Mouse (Mus musculus): ENCODE results near the gene Cacna1g.

The Cacna1g gene

GRCm38 (mm10) chr11:94473707-94474543 lies at the start of gene Cacna1g:
Gene Cacna1g (minus strand): TSS chr11:94474198.
- in situ Hi-C loops (cut with MboI, MseI): no loop called here

- in situ Hi-C loops (cut with MboI, MseI): no loop called here
Observed at GRCm38 (mm10) chr11:94521219-94521843, 47.3 kb upstream of the Cacna1g start, which contains the start of gene Mycbpap. Gene Mycbpap (minus strand): TSS chr11:94521742.

GRCm38 (mm10) chr11:94513452-94513851 lies 39.5 kb upstream of the Cacna1g start:
- in situ Hi-C loops (cut with MboI, MseI): no loop called here

- in situ Hi-C loops (cut with MboI, MseI): no loop called here
Observed at GRCm38 (mm10) chr11:94508976-94509375, 35.0 kb upstream of the Cacna1g start.

- in situ Hi-C loops (cut with MboI, MseI): no loop called here
Observed at GRCm38 (mm10) chr11:94501482-94501881, 27.5 kb upstream of the Cacna1g start.

GRCm38 (mm10) chr11:94500362-94500761 lies 26.4 kb upstream of the Cacna1g start:
- in situ Hi-C loops (cut with MboI, MseI): no loop called here

GRCm38 (mm10) chr11:94499661-94500152 lies 25.7 kb upstream of the Cacna1g start, which contains the start of gene Epn3:
Gene Epn3 (minus strand): TSS chr11:94499974.
- in situ Hi-C loops (cut with MboI, MseI): no loop called here

GRCm38 (mm10) chr11:94499035-94499434 lies 25.0 kb upstream of the Cacna1g start:
- in situ Hi-C loops (cut with MboI, MseI): no loop called here

GRCm38 (mm10) chr11:94498093-94498996 lies 24.3 kb upstream of the Cacna1g start:
- in situ Hi-C loops (cut with MboI, MseI): no loop called here

- in situ Hi-C loops (cut with MboI, MseI): no loop called here
Observed at GRCm38 (mm10) chr11:94495415-94495814, 21.4 kb upstream of the Cacna1g start.

- in situ Hi-C loops (cut with MboI, MseI): no loop called here
Observed at GRCm38 (mm10) chr11:94491749-94492099, 17.7 kb upstream of the Cacna1g start.

GRCm38 (mm10) chr11:94491035-94491748 lies 17.2 kb upstream of the Cacna1g start:
- in situ Hi-C loops (cut with MboI, MseI): no loop called here

GRCm38 (mm10) chr11:94489745-94490144 lies 15.7 kb upstream of the Cacna1g start:
- in situ Hi-C loops (cut with MboI, MseI): no loop called here

- in situ Hi-C loops (cut with MboI, MseI): no loop called here
Observed at GRCm38 (mm10) chr11:94488767-94489533, 15.0 kb upstream of the Cacna1g start.

- in situ Hi-C loops (cut with MboI, MseI): no loop called here
Observed at GRCm38 (mm10) chr11:94486001-94486400, 12.0 kb upstream of the Cacna1g start, which contains the start of gene Spata20. Gene Spata20 (minus strand): TSS chr11:94486179.

GRCm38 (mm10) chr11:94485223-94485622 lies 11.2 kb upstream of the Cacna1g start:
- in situ Hi-C loops (cut with MboI, MseI): no loop called here

GRCm38 (mm10) chr11:94484636-94485035 lies 10.6 kb upstream of the Cacna1g start:
- in situ Hi-C loops (cut with MboI, MseI): no loop called here

GRCm38 (mm10) chr11:94483921-94484320 lies 9.9 kb upstream of the Cacna1g start:
- in situ Hi-C loops (cut with MboI, MseI): no loop called here

GRCm38 (mm10) chr11:94483436-94483835 lies 9.4 kb upstream of the Cacna1g start:
- in situ Hi-C loops (cut with MboI, MseI): no loop called here

- in situ Hi-C loops (cut with MboI, MseI): no loop called here
Observed at GRCm38 (mm10) chr11:94482738-94483137, 8.7 kb upstream of the Cacna1g start.

All from regulatory T cell (primary cell).